Mouse (Mus musculus) natural killer cell, adult 2 months (primary cell): ENCODE results near the gene Npl.
"Not testable (repeated sequence)": the region's sequence is repeated elsewhere in the genome, so short reads cannot be mapped to it uniquely, and the experiment has no call there.

Experiments
- DNase-seq, 2 experiments: peaks; one replicate each; pipeline ENCODE4 v3.0.0; 2022; ENCODE audit warnings: low spot score in 2 of 2

The Npl gene

DNA sequence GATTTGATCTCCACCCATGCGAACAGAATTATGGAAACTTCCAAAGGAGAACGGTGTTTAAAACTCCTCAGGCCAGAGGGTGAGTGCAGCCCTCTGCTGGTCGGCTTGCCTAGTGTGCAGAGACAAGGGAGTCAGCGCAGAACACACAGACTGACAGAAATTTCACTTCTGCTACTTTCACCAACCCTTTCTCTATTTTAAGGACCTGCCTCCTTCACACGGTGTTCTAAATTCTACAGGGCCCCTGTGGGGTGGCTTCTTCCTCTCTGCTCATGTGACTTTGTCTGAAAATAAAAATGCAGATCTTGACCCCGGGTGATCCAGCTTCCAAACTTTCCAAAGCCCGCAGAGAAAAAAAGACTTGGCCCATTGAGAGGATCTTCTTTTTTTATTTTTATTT lies 60.7 kb downstream of the Npl start:
- peak in 1 of 2 experiments; percentile 67 for DNase-seq

DNA sequence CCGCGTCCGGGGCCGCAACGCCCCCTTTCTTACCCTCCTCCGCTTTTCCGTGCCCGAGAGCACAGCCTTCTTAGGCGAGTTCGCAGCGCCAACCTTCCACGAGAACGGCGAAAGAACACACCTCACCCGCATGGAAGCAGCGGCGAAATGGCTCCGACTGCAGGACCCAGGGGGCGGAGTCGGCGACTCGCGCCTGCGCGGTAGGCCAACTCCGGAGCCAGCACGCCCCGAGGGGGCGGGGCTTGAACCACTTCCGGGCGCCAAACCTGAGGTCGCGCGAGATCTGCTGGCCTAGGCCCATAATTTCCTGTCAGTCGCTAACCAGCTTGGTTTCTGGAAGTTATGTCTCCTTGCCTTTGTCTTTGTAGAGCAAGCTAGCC lies 62.4 kb downstream of the Npl start, which contains the start of gene Dhx9:
TSS of gene Dhx9 (minus strand) at position 161 of the 380 bp plus-strand sequence.
- peak; percentile 98 to 99 for DNase-seq

DNA sequence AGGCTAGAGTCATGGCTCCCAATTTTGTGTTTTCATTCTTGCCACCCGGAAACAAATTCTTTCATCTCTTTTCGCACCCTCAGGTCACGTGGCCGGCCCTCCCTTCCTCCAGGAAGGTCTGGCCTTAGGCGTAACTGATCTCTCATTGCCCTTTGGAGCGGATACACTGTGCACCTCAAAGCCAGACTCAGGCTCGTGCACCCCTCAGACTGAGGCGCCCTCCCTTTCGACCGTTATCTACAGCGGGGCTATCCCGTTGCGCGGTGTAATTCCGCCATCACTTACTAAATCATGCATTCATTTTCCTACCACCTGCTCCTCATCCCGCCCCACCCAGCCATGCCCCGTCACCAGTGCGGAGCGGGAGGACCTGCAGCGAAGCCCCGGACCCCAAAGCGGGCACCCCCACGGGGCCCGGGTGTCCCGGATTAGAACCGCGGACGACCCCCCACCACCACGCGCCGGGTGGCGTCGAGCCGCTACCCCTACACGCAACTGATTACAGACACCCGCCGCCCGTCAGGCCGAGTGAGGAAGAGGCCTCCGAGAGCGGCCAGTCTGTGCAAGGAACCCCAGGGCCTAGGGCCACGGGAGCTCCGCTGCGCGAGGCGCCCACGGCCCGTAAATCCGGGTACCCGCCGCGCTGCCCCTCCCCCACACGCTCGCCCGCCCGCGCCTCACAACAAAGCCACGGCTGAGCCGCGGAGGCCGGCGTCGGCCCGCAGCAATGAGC lies 62.9 kb downstream of the Npl start:
- peak; percentile 72 to 74 for DNase-seq

DNA sequence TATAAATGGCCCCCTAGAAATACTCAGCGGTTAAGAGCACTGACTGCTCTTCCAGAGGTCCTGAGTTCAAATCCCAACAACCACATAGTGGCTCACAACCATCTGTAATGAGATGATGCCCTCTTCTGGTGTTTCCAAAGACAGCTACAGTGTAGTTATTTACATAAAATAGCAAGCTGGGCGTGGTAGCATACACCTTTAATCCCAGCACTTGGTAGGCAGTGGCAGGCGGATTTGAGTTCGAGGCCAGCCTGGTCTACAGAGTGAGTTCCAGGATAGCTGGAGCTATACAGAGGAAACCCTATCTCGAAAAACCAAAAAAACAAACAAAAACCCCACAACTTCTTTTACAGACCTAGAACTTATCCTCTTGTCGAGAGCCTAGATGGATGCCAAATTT lies 63.7 kb downstream of the Npl start:
- not testable (repeated sequence) for DNase-seq

DNA sequence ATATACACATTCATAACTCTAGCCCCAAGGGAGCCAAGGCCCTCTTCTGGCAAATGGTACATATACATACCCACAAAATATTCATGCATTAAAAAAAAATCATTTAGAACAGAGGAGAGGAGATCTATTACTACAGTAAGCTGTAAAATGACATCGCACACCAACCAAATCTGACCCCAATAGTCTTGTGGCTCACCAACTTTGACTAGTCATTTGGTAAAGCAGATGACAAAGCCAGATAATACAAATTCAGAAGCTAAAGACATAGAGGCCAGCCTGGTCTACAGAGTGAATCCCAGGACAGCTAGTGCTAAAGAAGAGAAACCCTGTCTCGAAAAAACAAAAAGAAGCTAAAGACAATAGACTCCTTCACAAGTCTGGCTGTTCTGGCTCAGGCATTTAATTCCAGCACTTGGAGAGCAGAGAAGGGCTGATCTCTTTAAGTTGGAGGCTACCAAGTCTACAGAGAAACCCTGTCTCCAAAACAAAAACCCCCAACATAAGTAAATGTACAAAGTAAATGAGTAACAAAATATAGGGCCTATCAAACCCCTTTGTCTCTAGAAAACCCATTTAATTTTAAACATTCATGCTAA lies 64.5 kb downstream of the Npl start:
- DNase-seq: no peak

DNA sequence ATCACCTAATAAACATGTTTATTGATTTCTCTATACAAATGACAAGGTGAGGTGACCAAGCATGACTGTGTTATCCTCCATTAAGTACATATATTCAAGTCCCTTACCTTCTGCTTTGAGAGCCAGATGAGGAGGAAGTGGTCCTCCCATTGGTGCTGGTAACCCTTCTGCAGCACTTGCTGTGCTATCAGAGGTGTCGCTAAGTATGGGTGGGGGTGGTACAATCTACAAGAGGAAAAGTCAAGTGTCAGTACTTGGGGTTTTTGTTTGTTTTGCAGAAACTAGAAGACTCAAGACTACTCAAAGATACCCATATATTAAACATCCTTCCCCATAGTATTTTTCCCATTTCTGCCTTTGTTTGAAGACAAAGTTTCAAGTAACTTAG lies 68.8 kb downstream of the Npl start:
- DNase-seq: no peak

DNA sequence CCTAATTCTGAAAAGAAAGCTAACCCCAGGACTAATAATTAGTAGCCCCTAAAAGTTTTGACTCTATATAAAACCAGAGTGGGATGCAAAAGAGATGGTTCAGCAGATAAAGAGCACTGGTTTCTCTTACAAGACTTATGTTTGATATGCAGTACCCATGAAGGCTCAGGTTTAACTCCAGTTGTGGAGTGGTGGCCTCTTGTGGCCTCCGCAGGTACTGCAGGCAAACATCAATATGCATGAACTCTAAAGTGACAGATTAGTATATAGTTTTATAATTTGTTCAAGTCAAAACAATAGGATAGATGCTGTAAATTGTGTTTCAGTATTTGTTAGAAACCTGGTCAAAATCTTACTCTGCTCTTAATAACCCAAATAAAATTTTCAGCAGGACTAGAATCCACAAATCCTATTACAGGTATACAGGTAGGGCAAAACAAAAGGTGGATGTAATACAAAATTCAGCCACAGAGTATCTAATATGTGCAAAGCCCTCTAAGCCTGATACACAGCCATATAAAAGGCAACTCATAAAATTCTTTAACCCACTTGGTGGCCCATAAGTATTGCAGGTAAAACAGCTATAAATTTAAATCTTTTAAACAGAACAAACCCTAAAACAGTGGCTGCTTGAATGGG lies 69.3 kb downstream of the Npl start:
- DNase-seq: peak; percentile 58 to 76

DNA sequence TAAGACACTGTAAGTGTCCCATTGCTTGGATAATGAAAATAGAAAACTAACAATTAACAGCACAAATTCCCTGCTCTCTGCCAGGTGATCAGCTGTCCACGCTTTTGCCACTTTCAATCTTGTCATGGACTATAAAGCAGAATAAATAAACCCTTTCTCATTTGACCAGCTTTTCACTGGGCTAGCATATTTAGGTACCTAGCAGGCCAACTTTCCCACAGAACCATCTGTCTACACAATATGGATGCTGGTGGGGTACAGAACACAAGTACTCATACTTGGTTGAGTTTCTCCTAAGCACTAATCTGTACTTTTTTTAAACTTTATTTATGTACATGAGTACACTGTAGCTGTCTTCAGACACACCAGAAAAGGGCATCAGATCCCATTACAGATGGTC lies 70.5 kb downstream of the Npl start:
- no peak for DNase-seq

DNA sequence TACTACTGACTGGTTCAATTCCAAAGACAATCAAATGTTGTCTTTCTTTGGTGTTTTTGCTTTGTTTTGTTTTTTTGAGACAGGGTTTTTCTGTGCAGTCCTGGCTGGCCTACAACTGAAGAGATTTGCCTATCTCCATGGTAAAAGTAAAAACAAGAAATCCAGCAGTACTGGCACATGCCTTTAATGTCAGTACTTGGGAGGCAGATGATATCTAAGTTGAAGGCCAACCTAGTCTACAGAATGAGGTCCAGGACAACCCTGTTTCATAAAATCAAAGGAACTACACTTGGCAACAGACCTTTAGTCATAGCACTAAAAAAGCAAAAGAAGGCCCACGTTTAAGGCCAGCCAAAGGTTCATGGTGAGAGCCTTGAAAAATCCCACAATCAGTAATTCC lies 88.0 kb downstream of the Npl start:
- DNase-seq: no peak

DNA sequence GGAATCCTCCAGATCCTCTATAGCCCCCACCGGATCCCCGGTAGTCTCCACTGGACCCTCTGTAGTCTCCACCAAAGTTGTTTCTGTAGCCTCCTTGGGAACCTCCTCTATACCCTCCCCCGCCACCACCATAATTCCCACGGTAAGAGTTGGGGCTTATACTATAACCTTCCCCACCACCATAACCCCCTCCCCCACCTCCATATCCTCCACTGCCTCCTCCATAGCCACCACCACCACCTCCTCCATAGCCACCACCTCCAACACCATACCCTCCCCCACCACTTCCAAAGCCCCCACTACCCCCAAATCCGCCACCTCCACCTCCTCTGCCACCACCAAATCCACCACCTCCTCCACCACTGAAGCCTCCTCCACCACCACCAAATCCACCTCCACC lies 93.7 kb downstream of the Npl start:
- DNase-seq: no peak

DNA sequence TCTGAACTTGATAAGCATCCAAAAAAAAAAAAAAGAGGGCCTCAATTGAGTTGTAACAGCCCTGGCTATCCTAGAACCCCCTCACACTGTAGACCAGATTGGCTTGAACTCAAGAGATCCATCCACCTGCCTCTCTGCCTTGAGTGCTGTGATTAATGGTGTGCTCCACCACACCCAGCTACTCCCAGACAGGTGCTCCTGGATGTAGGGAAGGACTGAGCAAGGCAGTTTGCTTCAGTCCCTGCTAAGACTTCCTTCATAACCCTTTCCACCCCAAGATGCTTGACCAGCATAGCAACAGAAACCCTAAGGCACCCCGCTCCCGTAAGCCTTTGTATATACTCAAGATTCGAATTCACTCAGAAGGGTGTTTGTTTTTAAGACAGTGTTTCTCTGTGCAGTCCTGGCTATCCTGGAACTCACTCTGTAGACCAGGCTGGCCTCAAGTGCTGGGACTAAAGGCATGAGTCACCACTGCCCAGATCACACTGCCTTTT lies 96.7 kb downstream of the Npl start:
- DNase-seq: no peak
